Mouse (Mus musculus): ENCODE results near the gene Tdrd6. TPM values are rescaled to one million over a fixed set of nuclear protein-coding genes. Genes with fewer than 3 reads are reported as not detected.

The Tdrd6 gene
- polyA plus RNA-seq, 1 experiment from 2014 or later, result not detected

DNA sequence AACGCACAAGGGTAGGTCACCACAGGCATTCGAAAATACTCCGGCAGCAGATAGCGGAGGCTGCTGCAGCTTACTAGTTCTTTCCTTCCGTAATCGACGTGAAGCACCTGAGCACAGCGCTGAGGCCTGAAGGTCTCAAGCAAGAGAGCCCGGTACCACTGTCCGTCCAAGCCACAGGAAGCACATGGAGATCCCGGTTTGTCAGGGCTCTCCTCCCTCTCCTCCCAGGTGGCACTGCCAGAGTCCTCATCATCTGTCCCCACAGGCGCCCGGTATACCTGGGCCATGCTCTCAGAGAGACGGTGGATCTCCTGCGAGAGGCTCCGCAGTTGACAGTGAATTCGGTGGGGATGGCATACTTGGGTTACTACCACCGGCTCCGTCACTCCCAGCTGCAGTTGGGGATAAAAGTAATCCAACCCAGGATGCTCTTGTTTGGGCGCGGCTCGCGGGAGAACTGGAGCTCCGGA lies 1.0 kb downstream of the Tdrd6 start:
- H3K27me3 ChIP-seq (ENCODE audit: insufficient read depth, low read length), result peaks cover 37% of the 10 kb centered on the region
- H3K9me3 ChIP-seq (ENCODE audit: low read length), result no peaks in the 10 kb centered on the region
- no peak overlapping the region for H3K9ac ChIP-seq (replicated peaks)
- no peak for DNase-seq
- TF ChIP-seq CTCF (IDR thresholded peaks at IDR 0.05; ENCODE audit: low read depth), result no peak
- no peak for TF ChIP-seq EP300 (IDR thresholded peaks at IDR 0.05; ENCODE audit: low read depth)
- H3K27ac ChIP-seq (ENCODE audit: low read depth), result no peak overlapping the region
- H3K4me2 ChIP-seq (ENCODE audit: low read depth, low read length), result 0 out of 2 replicates have a peak overlapping the region, but pooled peaks have one; percentile 44
- H3K36me3 ChIP-seq (replicated peaks; ENCODE audit: insufficient read depth, low read length), result no peaks in the 10 kb centered on the region
- no peak for ATAC-seq
- 22% methylated on average over 24 of the region's 24 CpGs for WGBS (ENCODE audit: insufficient replicate concordance)
- peak overlapping the region; percentile 26; the same call in 1 of the 2 replicates for H3K4me3 ChIP-seq (ENCODE audit: low read depth, low read length)
- H3K4me1 ChIP-seq (ENCODE audit: insufficient read depth), result peaks cover 10% of the 10 kb centered on the region

DNA sequence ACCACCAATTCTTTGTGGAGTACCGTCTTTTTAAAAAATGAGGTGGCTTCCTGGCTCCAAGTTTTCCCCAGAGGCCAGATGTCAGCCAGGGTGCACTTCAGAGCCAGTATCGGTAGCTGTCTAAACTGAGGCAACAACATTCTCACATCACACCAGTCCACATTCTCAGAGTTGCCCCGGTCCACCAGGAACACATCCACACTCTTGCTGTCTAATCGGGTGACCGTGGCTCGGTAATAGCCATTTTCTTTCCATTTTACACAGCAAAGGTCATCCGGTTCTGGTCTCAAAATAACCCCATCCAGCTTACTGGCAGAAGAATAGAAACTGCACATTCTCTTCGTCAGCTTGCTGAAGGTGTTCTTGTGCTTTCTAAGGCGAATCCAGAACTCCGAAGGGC lies 1.9 kb downstream of the Tdrd6 start:
- Histone ChIP-seq H3K9me3 (ENCODE audit: low read length) (no peaks in the 10 kb centered on the region), H3K4me1 (ENCODE audit: insufficient read depth) (peaks cover 10% of the 10 kb centered on the region), H3K4me3 (ENCODE audit: low read depth, low read length) (no peak overlapping the region), H3K27me3 (ENCODE audit: insufficient read depth, low read length) (peaks cover 37% of the 10 kb centered on the region), H3K9ac (replicated peaks) (no peak overlapping the region), H3K4me2 (ENCODE audit: low read depth, low read length) (no peak overlapping the region), H3K27ac (ENCODE audit: low read depth) (no peak overlapping the region), H3K36me3 (replicated peaks; ENCODE audit: insufficient read depth, low read length) (no peaks in the 10 kb centered on the region)
- WGBS (ENCODE audit: insufficient replicate concordance), result 79% methylated on average over 10 of the region's 10 CpGs
- no peak for TF ChIP-seq EP300 (IDR thresholded peaks at IDR 0.05; ENCODE audit: low read depth)
- no peak for TF ChIP-seq CTCF (IDR thresholded peaks at IDR 0.05; ENCODE audit: low read depth)
- no peak for DNase-seq
- no peak for ATAC-seq

DNA sequence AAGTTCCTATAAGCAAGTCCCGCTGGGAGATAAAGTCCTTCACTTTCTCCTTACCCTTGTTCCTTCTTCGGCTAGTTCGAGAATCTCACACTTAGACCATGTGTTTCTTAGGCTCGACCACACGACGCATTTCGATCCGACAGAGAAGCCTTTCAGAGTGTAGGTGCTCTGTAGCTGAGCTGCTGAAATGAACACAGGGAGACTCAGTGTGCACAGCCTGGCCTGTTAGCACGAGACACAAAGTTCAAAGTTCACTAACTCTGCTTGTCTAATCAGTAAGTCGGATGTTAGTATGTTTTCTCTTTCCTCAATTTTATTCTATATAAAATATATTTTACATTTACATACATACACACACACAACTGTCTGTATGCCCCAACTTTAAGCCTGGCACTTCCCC lies 8.0 kb downstream of the Tdrd6 start:
- ATAC-seq, result no peak
- WGBS (ENCODE audit: insufficient replicate concordance), result 79% methylated on average over 10 of the region's 10 CpGs
- H3K27me3 ChIP-seq (ENCODE audit: insufficient read depth, low read length), result no peaks in the 10 kb centered on the region
- no peaks in the 10 kb centered on the region for H3K4me1 ChIP-seq (ENCODE audit: insufficient read depth)
- H3K9ac ChIP-seq (replicated peaks), result no peak overlapping the region
- TF ChIP-seq EP300 (IDR thresholded peaks at IDR 0.05; ENCODE audit: low read depth) (no peak), CTCF (IDR thresholded peaks at IDR 0.05; ENCODE audit: low read depth) (no peak)
- no peaks in the 10 kb centered on the region for H3K36me3 ChIP-seq (replicated peaks; ENCODE audit: insufficient read depth, low read length)
- no peak overlapping the region for H3K4me2 ChIP-seq (ENCODE audit: low read depth, low read length)
- no peak for DNase-seq
- H3K27ac ChIP-seq (ENCODE audit: low read depth), result no peak overlapping the region
- no peaks in the 10 kb centered on the region for H3K9me3 ChIP-seq (ENCODE audit: low read length)
- H3K4me3 ChIP-seq (ENCODE audit: low read depth, low read length), result no peak overlapping the region

DNA sequence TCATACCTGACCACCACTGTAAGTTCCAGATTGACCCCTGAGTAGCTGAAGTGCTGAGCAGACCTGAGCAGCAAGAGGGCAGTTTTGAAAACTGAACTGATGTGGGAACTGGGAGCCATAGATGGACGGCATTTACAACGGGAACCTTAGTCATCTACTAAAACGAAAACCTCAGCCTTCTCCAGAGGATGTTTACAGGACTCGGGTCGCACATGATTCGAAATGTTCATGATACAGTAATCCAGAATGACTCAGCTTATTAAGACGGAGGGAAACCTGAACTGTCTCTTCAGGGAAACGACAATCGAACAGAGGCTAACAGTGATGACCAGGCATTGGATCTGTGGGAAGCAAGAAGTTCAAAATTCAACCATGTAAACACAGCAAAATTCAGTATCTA lies 10.9 kb downstream of the Tdrd6 start:
- Histone ChIP-seq H3K4me1 (ENCODE audit: insufficient read depth) (no peaks in the 10 kb centered on the region), H3K27me3 (ENCODE audit: insufficient read depth, low read length) (no peaks in the 10 kb centered on the region), H3K4me3 (ENCODE audit: low read depth, low read length) (no peak overlapping the region), H3K9ac (replicated peaks) (no peak overlapping the region), H3K9me3 (ENCODE audit: low read length) (no peaks in the 10 kb centered on the region), H3K4me2 (ENCODE audit: low read depth, low read length) (no peak overlapping the region), H3K27ac (ENCODE audit: low read depth) (no peak overlapping the region), H3K36me3 (replicated peaks; ENCODE audit: insufficient read depth, low read length) (no peaks in the 10 kb centered on the region)
- TF ChIP-seq CTCF (IDR thresholded peaks at IDR 0.05; ENCODE audit: low read depth), result no peak
- TF ChIP-seq EP300 (IDR thresholded peaks at IDR 0.05; ENCODE audit: low read depth), result no peak
- DNase-seq (no peak), ATAC-seq (no peak)
- 78% methylated on average over 9 of the region's 9 CpGs for WGBS (ENCODE audit: insufficient replicate concordance)

DNA sequence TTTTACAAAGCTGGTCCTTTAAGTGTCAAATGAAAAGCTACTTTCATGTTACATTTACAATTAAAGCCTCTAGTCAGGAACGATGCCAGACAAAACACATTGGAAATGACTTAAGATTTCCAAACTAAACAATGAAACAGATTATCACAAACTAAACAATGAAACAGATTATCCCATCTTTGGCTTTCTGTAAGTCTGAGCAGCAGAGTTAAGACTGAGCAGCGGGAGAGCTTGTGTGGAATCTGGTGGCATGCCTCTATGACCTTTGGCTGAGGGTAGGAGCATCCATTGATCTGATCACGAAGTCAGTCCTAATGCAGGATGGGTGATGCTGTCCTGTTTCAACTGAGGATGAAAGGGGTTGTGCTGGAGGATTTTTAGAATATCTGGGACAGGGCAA lies 17.9 kb downstream of the Tdrd6 start:
- Histone ChIP-seq H3K4me2 (ENCODE audit: low read depth, low read length) (no peak overlapping the region), H3K27me3 (ENCODE audit: insufficient read depth, low read length) (no peaks in the 10 kb centered on the region), H3K4me3 (ENCODE audit: low read depth, low read length) (no peak overlapping the region), H3K36me3 (replicated peaks; ENCODE audit: insufficient read depth, low read length) (no peaks in the 10 kb centered on the region), H3K4me1 (ENCODE audit: insufficient read depth) (no peaks in the 10 kb centered on the region), H3K27ac (ENCODE audit: low read depth) (no peak overlapping the region), H3K9me3 (ENCODE audit: low read length) (no peaks in the 10 kb centered on the region), H3K9ac (replicated peaks) (no peak overlapping the region)
- ATAC-seq, result no peak
- TF ChIP-seq CTCF (IDR thresholded peaks at IDR 0.05; ENCODE audit: low read depth) (no peak), EP300 (IDR thresholded peaks at IDR 0.05; ENCODE audit: low read depth) (no peak)
- 50% methylated on average over 3 of the region's 3 CpGs for WGBS (ENCODE audit: insufficient replicate concordance)
- DNase-seq, result no peak

DNA sequence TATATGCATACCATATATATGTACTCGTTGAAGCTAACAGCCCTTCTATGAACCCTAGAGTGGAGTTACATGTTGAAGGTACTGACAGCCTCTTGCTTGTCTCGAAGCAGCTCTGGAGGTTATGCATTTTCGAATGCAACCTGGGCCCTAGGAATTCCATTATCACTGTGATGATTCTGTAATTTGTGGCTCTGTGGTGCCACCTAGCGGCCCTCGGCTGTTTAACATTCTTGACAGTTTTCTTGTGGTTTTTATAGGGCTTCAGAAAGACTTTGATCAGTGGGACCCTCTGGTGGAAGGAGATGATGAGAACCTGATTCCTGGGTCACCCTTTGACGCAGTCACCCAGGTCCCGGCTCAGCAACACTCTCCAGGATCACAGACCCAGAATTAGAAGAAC lies 18.5 kb downstream of the Tdrd6 start:
- no peak for ATAC-seq

DNA sequence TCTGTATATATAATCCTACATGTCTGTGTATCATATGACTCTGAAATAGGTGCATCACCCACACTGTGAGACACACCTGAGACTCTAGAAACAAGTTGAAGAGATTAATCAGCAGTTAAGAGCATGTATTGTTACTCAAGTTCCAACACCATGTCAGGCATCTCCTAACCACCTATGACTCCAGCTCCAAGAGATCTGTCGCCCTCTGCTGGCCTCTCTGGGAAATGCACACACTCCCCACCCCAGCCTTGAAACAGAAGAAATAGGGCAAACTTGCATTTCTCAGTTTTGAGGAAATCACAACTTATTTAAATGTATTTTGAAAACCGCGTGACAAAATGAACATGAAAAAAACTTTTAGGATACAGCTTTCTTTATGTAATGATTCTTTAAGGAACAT lies 23.4 kb downstream of the Tdrd6 start:
- H3K4me2 ChIP-seq (ENCODE audit: low read depth, low read length), result no peak overlapping the region
- H3K27ac ChIP-seq (ENCODE audit: low read depth), result no peak overlapping the region
- DNase-seq (peak; percentile 85), ATAC-seq (peak; percentile 61; the same call in 1 of the 2 replicates)
- no peak overlapping the region for H3K9ac ChIP-seq (replicated peaks)
- H3K4me3 ChIP-seq (ENCODE audit: low read depth, low read length), result no peak overlapping the region
- WGBS (ENCODE audit: insufficient replicate concordance), result 12% methylated on average over 3 of the region's 3 CpGs
- H3K27me3 ChIP-seq (ENCODE audit: insufficient read depth, low read length), result no peaks in the 10 kb centered on the region
- no peaks in the 10 kb centered on the region for H3K4me1 ChIP-seq (ENCODE audit: insufficient read depth)
- H3K36me3 ChIP-seq (replicated peaks; ENCODE audit: insufficient read depth, low read length), result no peaks in the 10 kb centered on the region
- no peaks in the 10 kb centered on the region for H3K9me3 ChIP-seq (ENCODE audit: low read length)
- no peak for TF ChIP-seq EP300 (IDR thresholded peaks at IDR 0.05; ENCODE audit: low read depth)
- peak; percentile 97 for TF ChIP-seq CTCF (IDR thresholded peaks at IDR 0.05; ENCODE audit: low read depth)

More for the DNA sequence above, 18.5 kb downstream of the Tdrd6 start:
- TF ChIP-seq EP300 (IDR thresholded peaks at IDR 0.05; ENCODE audit: low read depth) (no peak), CTCF (IDR thresholded peaks at IDR 0.05; ENCODE audit: low read depth) (peak; percentile 79)
- H3K27me3 ChIP-seq (ENCODE audit: insufficient read depth, low read length), result no peaks in the 10 kb centered on the region
- H3K9ac ChIP-seq (replicated peaks), result no peak overlapping the region
- 16% methylated on average over 7 of the region's 7 CpGs for WGBS (ENCODE audit: insufficient replicate concordance)
- no peak overlapping the region for H3K4me3 ChIP-seq (ENCODE audit: low read depth, low read length)
- no peaks in the 10 kb centered on the region for H3K4me1 ChIP-seq (ENCODE audit: insufficient read depth)
- H3K9me3 ChIP-seq (ENCODE audit: low read length), result no peaks in the 10 kb centered on the region
- no peak overlapping the region for H3K4me2 ChIP-seq (ENCODE audit: low read depth, low read length)
- H3K27ac ChIP-seq (ENCODE audit: low read depth), result no peak overlapping the region
- no peaks in the 10 kb centered on the region for H3K36me3 ChIP-seq (replicated peaks; ENCODE audit: insufficient read depth, low read length)
- DNase-seq, result peak; percentile 74

Data from liver, postnatal 0 days (tissue).